Mouse (Mus musculus) lung, embryonic 16.5 days (tissue): ENCODE results near the gene Atf6b. TPM values are rescaled to one million over a fixed set of nuclear protein-coding genes. Genes with fewer than 3 reads are reported as not detected.

ENCODE experiments used
- ATAC-seq: fragments of 200-750 bp; cut with Nextera tagmentation; 2 replicates; pipeline ENCODE4 v1.8.0; 2017; ENCODE audit warnings: low read depth, mild to moderate bottlenecking, moderate library complexity
- H3K27ac ChIP-seq: fragments of 300-500 bp; sonication (generic); 2 replicates; pipeline ENCODE4 v1.5.1; 2014; ENCODE audit warnings: mild to moderate bottlenecking, control low read depth, low read length
- H3K27me3 ChIP-seq: fragments of 300-500 bp; sonication (generic); 2 replicates; pipeline ENCODE4 v1.6.1; 2014; ENCODE audit warnings: low read depth, low read length, mixed read lengths; ENCODE audit not compliant: control insufficient read depth, insufficient read depth
- H3K36me3 ChIP-seq: fragments of 300-500 bp; sonication (generic); 2 replicates; pipeline ENCODE4 v1.6.1; 2014; ENCODE audit warnings: low read length; ENCODE audit not compliant: control insufficient read depth, insufficient read depth
- H3K4me1 ChIP-seq: fragments of 300-500 bp; sonication (generic); replicated peaks from 2 replicates; pipeline ENCODE4 v1.6.1; 2014; ENCODE audit warnings: low read length, mixed read lengths; ENCODE audit not compliant: control insufficient read depth, insufficient read depth
- H3K4me2 ChIP-seq: fragments of 300-500 bp; sonication (generic); 2 replicates; pipeline ENCODE4 v1.6.1; 2014; ENCODE audit warnings: low read depth, low read length, control low read depth
- H3K4me3 ChIP-seq: fragments of 300-500 bp; sonication (generic); 2 replicates; pipeline ENCODE4 v1.5.1; 2014; ENCODE audit warnings: mild to moderate bottlenecking, low read length, control low read depth
- H3K9ac ChIP-seq: fragments of 300-500 bp; sonication (generic); 2 replicates; pipeline ENCODE4 v1.6.1; 2014; ENCODE audit warnings: low read length, control low read depth
- H3K9me3 ChIP-seq: fragments of 300-500 bp; sonication (generic); 2 replicates; pipeline ENCODE4 v1.6.1; 2016; ENCODE audit warnings: low read length; ENCODE audit not compliant: control insufficient read depth
- WGBS: fragments of 180-500 bp; shearing (Covaris S2); extraction: QIAGEN DNeasy Blood & Tissue Kit; methylation state at CpG from one replicate; pipeline ENCODE4 v1.1.7; 2014; 5-methylcytosine and 5-hydroxymethylcytosine counted together
- polyA plus RNA-seq: library from polyadenylated mRNA; unstranded; fragments of >200 nt; fragmentation: Nextera tagmentation; extraction: Ambion mirVana; gene quantifications from 2 replicates; pipeline ENCODE4 v1.2.1, GENCODE M21; 2015

Gene Atf6b
- polyA plus RNA-seq, 1 experiment from 2014 or later: 80.0 TPM

GRCm38 (mm10) chr17:34630761-34631301, 16.1 kb upstream of the Atf6b start:
- H3K27ac ChIP-seq: no peak overlapping the region
- H3K36me3 ChIP-seq: no peaks in the 10 kb centered on the region
- WGBS: 2% methylated on average over 43 of the region's 48 CpGs
- no peaks in the 10 kb centered on the region for H3K9me3 ChIP-seq
- peaks cover 32% of the 10 kb centered on the region for H3K4me1 ChIP-seq
- no peak for ATAC-seq
- H3K9ac ChIP-seq: no peak overlapping the region; the same call in 1 of the 2 replicates
- H3K27me3 ChIP-seq: peaks cover 53% of the 10 kb centered on the region
- peak overlapping the region; percentile 41 for H3K4me2 ChIP-seq
- peak overlapping the region; percentile 19; the same call in 1 of the 2 replicates for H3K4me3 ChIP-seq

- Histone ChIP-seq H3K9ac (peak overlapping the region; percentile 40), H3K27ac (no peak overlapping the region), H3K4me2 (peak overlapping the region; percentile 60), H3K36me3 (no peaks in the 10 kb centered on the region), H3K9me3 (no peaks in the 10 kb centered on the region), H3K4me3 (peak overlapping the region; percentile 41), H3K4me1 (peaks cover 25% of the 10 kb centered on the region), H3K27me3 (peaks cover 53% of the 10 kb centered on the region)
- ATAC-seq: no peak
- 11% methylated on average over 12 of the region's 12 CpGs for WGBS
These were observed 15.3 kb upstream of the Atf6b start for GRCm38 (mm10) chr17:34631647-34632046.

- no peaks in the 10 kb centered on the region for H3K36me3 ChIP-seq
- H3K27me3 ChIP-seq: peaks cover 53% of the 10 kb centered on the region
- H3K27ac ChIP-seq: no peak overlapping the region
- H3K9me3 ChIP-seq: no peaks in the 10 kb centered on the region
- H3K9ac ChIP-seq: peak overlapping the region; percentile 40
- WGBS: 1% methylated on average over 26 of the region's 26 CpGs
- peak overlapping the region; percentile 60 for H3K4me2 ChIP-seq
- H3K4me3 ChIP-seq: peak overlapping the region; percentile 41
- peaks cover 23% of the 10 kb centered on the region for H3K4me1 ChIP-seq
- peak; percentile 64 for ATAC-seq
These were observed 14.7 kb upstream of the Atf6b start for GRCm38 (mm10) chr17:34632261-34632691.

- no peak overlapping the region for H3K4me3 ChIP-seq
- no peaks in the 10 kb centered on the region for H3K36me3 ChIP-seq
- no peak overlapping the region for H3K9ac ChIP-seq
- peaks cover 38% of the 10 kb centered on the region for H3K27me3 ChIP-seq
- ATAC-seq: no peak
- 66% methylated on average over 2 of the region's 2 CpGs for WGBS
- no peaks in the 10 kb centered on the region for H3K9me3 ChIP-seq
- no peak overlapping the region for H3K4me2 ChIP-seq
- H3K27ac ChIP-seq: no peak overlapping the region
- peaks cover 12% of the 10 kb centered on the region for H3K4me1 ChIP-seq
These were observed 11.3 kb upstream of the Atf6b start for GRCm38 (mm10) chr17:34635671-34636070.

- Histone ChIP-seq H3K36me3 (no peaks in the 10 kb centered on the region), H3K27me3 (peaks cover 20% of the 10 kb centered on the region), H3K4me2 (no peak overlapping the region), H3K4me3 (no peak overlapping the region), H3K9ac (no peak overlapping the region), H3K27ac (no peak overlapping the region), H3K9me3 (no peaks in the 10 kb centered on the region), H3K4me1 (no peaks in the 10 kb centered on the region)
- 57% methylated on average over 3 of the region's 3 CpGs for WGBS
- no peak for ATAC-seq
These were observed 9.5 kb upstream of the Atf6b start for GRCm38 (mm10) chr17:34637459-34637858.

- WGBS: 75% methylated on average over 7 of the region's 7 CpGs
- H3K9me3 ChIP-seq: no peaks in the 10 kb centered on the region
- peaks cover 3% of the 10 kb centered on the region; the same call in 1 of the 2 replicates for H3K27me3 ChIP-seq
- no peak overlapping the region for H3K9ac ChIP-seq
- H3K27ac ChIP-seq: no peak overlapping the region
- no peak for ATAC-seq
- no peak overlapping the region for H3K4me2 ChIP-seq
- no peaks in the 10 kb centered on the region for H3K36me3 ChIP-seq
- 0 out of 2 replicates have a peak, but pooled peaks cover 3% of the 10 kb centered on the region for H3K4me1 ChIP-seq
- H3K4me3 ChIP-seq: no peak overlapping the region
These were observed 7.3 kb upstream of the Atf6b start for GRCm38 (mm10) chr17:34639461-34640255.

- peak; percentile 26 for ATAC-seq
- H3K36me3 ChIP-seq: no peaks in the 10 kb centered on the region
- no peaks in the 10 kb centered on the region for H3K9me3 ChIP-seq
- no peak overlapping the region for H3K4me3 ChIP-seq
- H3K4me2 ChIP-seq: no peak overlapping the region
- 0 out of 2 replicates have a peak overlapping the region, but pooled peaks have one; percentile 30 for H3K9ac ChIP-seq
- peak overlapping the region; percentile 51; the same call in 1 of the 2 replicates for H3K27ac ChIP-seq
- 17% methylated on average over 11 of the region's 11 CpGs for WGBS
- no peaks in the 10 kb centered on the region; the same call in 1 of the 2 replicates for H3K27me3 ChIP-seq
- H3K4me1 ChIP-seq: peaks cover 12% of the 10 kb centered on the region; the same call in 1 of the 2 replicates
These were observed 6.0 kb upstream of the Atf6b start for GRCm38 (mm10) chr17:34640778-34641601.

- Histone ChIP-seq H3K4me1 (peaks cover 16% of the 10 kb centered on the region; the same call in 1 of the 2 replicates), H3K27ac (no peak overlapping the region), H3K4me3 (no peak overlapping the region), H3K9ac (no peak overlapping the region), H3K27me3 (no peaks in the 10 kb centered on the region; the same call in 1 of the 2 replicates), H3K9me3 (no peaks in the 10 kb centered on the region), H3K36me3 (no peaks in the 10 kb centered on the region), H3K4me2 (no peak overlapping the region)
- WGBS: 71% methylated on average over 3 of the region's 3 CpGs
- no peak for ATAC-seq
These were observed 5.0 kb upstream of the Atf6b start for GRCm38 (mm10) chr17:34641945-34642344.

GRCm38 (mm10) chr17:34643379-34643778, 3.6 kb upstream of the Atf6b start:
- WGBS: 84% methylated on average over 4 of the region's 4 CpGs
- Histone ChIP-seq H3K4me3 (no peak overlapping the region), H3K36me3 (no peaks in the 10 kb centered on the region), H3K9me3 (no peaks in the 10 kb centered on the region), H3K9ac (no peak overlapping the region), H3K4me1 (peaks cover 24% of the 10 kb centered on the region), H3K27ac (no peak overlapping the region), H3K27me3 (no peaks in the 10 kb centered on the region; the same call in 1 of the 2 replicates), H3K4me2 (no peak overlapping the region)
- no peak for ATAC-seq
